ENCODE assay signal across 10 mouse cellular contexts in the genomic region with DNA sequence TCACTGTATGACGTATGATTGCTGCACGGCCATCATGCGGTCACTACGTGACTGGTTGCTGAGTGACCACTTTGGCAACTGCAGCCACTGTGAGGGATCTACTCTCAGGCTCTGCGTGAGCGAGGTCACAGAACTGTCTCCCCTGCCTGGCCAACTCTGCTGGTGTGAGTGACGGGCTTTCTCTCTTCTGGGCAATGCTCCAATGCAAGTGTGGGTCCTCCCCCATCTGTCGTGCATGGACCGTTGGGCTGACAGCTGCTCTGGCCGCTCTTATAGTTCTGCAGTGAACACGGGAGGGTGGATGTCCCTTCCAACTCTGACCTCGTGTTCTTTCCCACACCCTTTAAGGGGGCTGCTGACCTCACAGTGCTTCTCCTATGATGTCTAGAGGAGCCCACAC. TPM values are rescaled to one million over a fixed set of nuclear protein-coding genes. Genes with fewer than 3 reads are reported as not detected.
DNase-seq lines count a peak whose midpoint lies in the region; ATAC-seq lines count a peak whose summit lies in the region.
"Had no signal": no experiment of that assay in that cellular context is flagged by ENCODE, and none has a peak within 500 bp of the region (broad histone marks: within the 10 kb centered on the region; RNA-seq: fewer than 3 reads in every experiment).

No protein-coding gene starts in this region.

- peak overlapping the region; percentile 49 for H3K4me2 ChIP-seq in heart, embryonic 16.5 days (ENCODE audit: low read depth, low read length)
- no peak overlapping the region for H3K4me2 ChIP-seq in limb, embryonic 15.5 days
- H3K4me2 ChIP-seq in neural tube, embryonic 14.5 days (ENCODE audit: low read depth, low read length) = no peak overlapping the region

- H3K27ac ChIP-seq in brown adipose tissue, adult 24 weeks (replicated peaks; ENCODE audit: low read depth, low read length) = peak overlapping the region; percentile 99
- H3K27ac ChIP-seq in heart, embryonic 16.5 days (ENCODE audit: low read length) = peak overlapping the region; percentile 84
- peak overlapping the region; percentile 71 for H3K27ac ChIP-seq in limb, embryonic 15.5 days
- peak overlapping the region; percentile 28; the same call in 1 of the 2 replicates for H3K27ac ChIP-seq in neural tube, embryonic 14.5 days (ENCODE audit: low read depth, low read length)
- H3K27ac ChIP-seq: embryonic facial prominence, embryonic 12.5 days; liver, embryonic 14.5 days had no signal

- no peak overlapping the region for H3K4me3 ChIP-seq in brown adipose tissue, adult 24 weeks (ENCODE audit: insufficient read depth, low read depth, low read length)
- H3K4me3 ChIP-seq in heart, embryonic 16.5 days (ENCODE audit: low read length) = 0 out of 2 replicates have a peak overlapping the region, but pooled peaks have one; percentile 7
- no peak overlapping the region for H3K4me3 ChIP-seq in limb, embryonic 15.5 days
- no peak overlapping the region for H3K4me3 ChIP-seq in neural tube, embryonic 14.5 days (ENCODE audit: low read depth, low read length)
- H3K4me3 ChIP-seq: embryonic facial prominence, embryonic 12.5 days had no signal

- ATAC-seq in frontal cortex, adult (ENCODE audit: low TSS enrichment) = 0 out of 2 replicates have a peak, but pooled peaks have one; percentile 23
- ATAC-seq in heart, embryonic 16.5 days (replicated peaks; ENCODE audit: extremely low read depth, insufficient read depth, low FRiP score) = peak; percentile 50
- peak; percentile 24; the same call in 1 of the 2 replicates for ATAC-seq in limb, embryonic 15.5 days (ENCODE audit: insufficient number of reproducible peaks, low FRiP score, low TSS enrichment, low read depth)
- peak; percentile 40; the same call in 1 of the 2 replicates for ATAC-seq in neural tube, embryonic 14.5 days (ENCODE audit: low read depth)
- ATAC-seq in CD4-positive, CD25-positive, alpha-beta regulatory T cell, adult 4 months = no peak

- H3K36me3 ChIP-seq in heart, embryonic 16.5 days (ENCODE audit: control insufficient read depth, insufficient read depth) = no peaks in the 10 kb centered on the region
- no peaks in the 10 kb centered on the region for H3K36me3 ChIP-seq in limb, embryonic 15.5 days
- no peaks in the 10 kb centered on the region for H3K36me3 ChIP-seq in neural tube, embryonic 14.5 days (ENCODE audit: control insufficient read depth, insufficient read depth, low read length)
- H3K36me3 ChIP-seq: embryonic facial prominence, embryonic 12.5 days had no signal

- WGBS in heart, embryonic 16.5 days = 22% methylated on average over 12 of the region's 12 CpGs
- WGBS in limb, embryonic 15.5 days = 59% methylated on average over 12 of the region's 12 CpGs
- WGBS in neural tube, embryonic 14.5 days = 47% methylated on average over 12 of the region's 12 CpGs

- H3K9me3 ChIP-seq in heart, embryonic 16.5 days (replicated peaks; ENCODE audit: control insufficient read depth, low read length) = no peaks in the 10 kb centered on the region
- H3K9me3 ChIP-seq in limb, embryonic 15.5 days = no peaks in the 10 kb centered on the region
- H3K9me3 ChIP-seq in neural tube, embryonic 14.5 days (ENCODE audit: control insufficient read depth, low read length) = no peaks in the 10 kb centered on the region
- H3K9me3 ChIP-seq: embryonic facial prominence, embryonic 12.5 days had no signal

- no peak for DNase-seq in frontal cortex, postnatal 25 days (ENCODE audit: low spot score in 2 of 2)
- no peak for DNase-seq in thymus, postnatal 4 days

- H3K9ac ChIP-seq in heart, embryonic 16.5 days (ENCODE audit: low read length) = peak overlapping the region; percentile 45; the same call in 1 of the 2 replicates
- no peak overlapping the region for H3K9ac ChIP-seq in limb, embryonic 15.5 days
- H3K9ac ChIP-seq in neural tube, embryonic 14.5 days (replicated peaks; ENCODE audit: low read depth, low read length) = no peak overlapping the region
- H3K9ac ChIP-seq: embryonic facial prominence, embryonic 12.5 days; liver, embryonic 14.5 days had no signal

- no peaks in the 10 kb centered on the region for H3K27me3 ChIP-seq in heart, embryonic 16.5 days (ENCODE audit: control insufficient read depth, insufficient read depth, low read length)
- H3K27me3 ChIP-seq in limb, embryonic 15.5 days = no peaks in the 10 kb centered on the region
- no peaks in the 10 kb centered on the region for H3K27me3 ChIP-seq in neural tube, embryonic 14.5 days (ENCODE audit: control insufficient read depth, insufficient read depth, low read length)
- H3K27me3 ChIP-seq: embryonic facial prominence, embryonic 12.5 days had no signal

- H3K4me1 ChIP-seq in brown adipose tissue, adult 24 weeks (ENCODE audit: control insufficient read depth, insufficient read depth, insufficient read length, low read length) = peaks cover 36% of the 10 kb centered on the region
- H3K4me1 ChIP-seq in heart, embryonic 16.5 days (ENCODE audit: control insufficient read depth, insufficient read depth, low read length) = peaks cover 44% of the 10 kb centered on the region
- peaks cover 21% of the 10 kb centered on the region for H3K4me1 ChIP-seq in limb, embryonic 15.5 days
- H3K4me1 ChIP-seq in neural tube, embryonic 14.5 days (ENCODE audit: control insufficient read depth, insufficient read depth, low read length) = 0 out of 2 replicates have a peak, but pooled peaks cover 3% of the 10 kb centered on the region

RNA-seq across cellular contexts. Expression of a gene that starts 6.4 kb away (rescaled TPM):
- 75.5 and 80.4 TPM in 2 replicates for polyA plus RNA-seq in brown adipose tissue, adult 24 weeks (2012; ENCODE audit: insufficient read depth, insufficient read length, missing spikeins)
- polyA plus RNA-seq in heart, embryonic 16.5 days (2015; fragmentation: Nextera tagmentation; extraction: Ambion mirVana) = 188 and 216 TPM in 2 replicates
- polyA plus RNA-seq in limb, embryonic 15.5 days (2015; fragmentation: Nextera tagmentation; extraction: Ambion mirVana) = 107 and 122 TPM in 2 replicates
- polyA plus RNA-seq in neural tube, embryonic 14.5 days (2014; fragmentation: Nextera tagmentation; extraction: Ambion mirVana) = 37.4 and 64.3 TPM in 2 replicates
- polyA plus RNA-seq in CD4-positive, CD25-positive, alpha-beta regulatory T cell, adult 4 months (2017; shearing (Covaris generic)) = not detected

RNA-seq across cellular contexts. Expression of a gene that starts 13.0 kb away (rescaled TPM):
- not detected in 2 replicates for polyA plus RNA-seq in brown adipose tissue, adult 24 weeks (2012; ENCODE audit: insufficient read depth, insufficient read length, missing spikeins)
- not detected in 2 replicates for polyA plus RNA-seq in heart, embryonic 16.5 days (2015; fragmentation: Nextera tagmentation; extraction: Ambion mirVana)
- 0.24 TPM in 1 of 2 replicates, not detected in the other for polyA plus RNA-seq in limb, embryonic 15.5 days (2015; fragmentation: Nextera tagmentation; extraction: Ambion mirVana)
- not detected in 2 replicates for polyA plus RNA-seq in neural tube, embryonic 14.5 days (2014; fragmentation: Nextera tagmentation; extraction: Ambion mirVana)
- not detected for polyA plus RNA-seq in CD4-positive, CD25-positive, alpha-beta regulatory T cell, adult 4 months (2017; shearing (Covaris generic))
- polyA plus RNA-seq: embryonic facial prominence, embryonic 12.5 days; liver, embryonic 14.5 days had no signal

RNA-seq across cellular contexts. Expression of a gene that starts 30.8 kb away (rescaled TPM):
- 2,029 and 2,407 TPM in 2 replicates for polyA plus RNA-seq in brown adipose tissue, adult 24 weeks (2012; ENCODE audit: insufficient read depth, insufficient read length, missing spikeins)
- 25.9 and 28.5 TPM in 2 replicates for polyA plus RNA-seq in heart, embryonic 16.5 days (2015; fragmentation: Nextera tagmentation; extraction: Ambion mirVana)
- 31.5 and 36.3 TPM in 2 replicates for polyA plus RNA-seq in limb, embryonic 15.5 days (2015; fragmentation: Nextera tagmentation; extraction: Ambion mirVana)
- polyA plus RNA-seq in neural tube, embryonic 14.5 days (2014; fragmentation: Nextera tagmentation; extraction: Ambion mirVana) = 2.7 and 4.1 TPM in 2 replicates
- polyA plus RNA-seq in CD4-positive, CD25-positive, alpha-beta regulatory T cell, adult 4 months (2017; shearing (Covaris generic)) = 1 to 10 TPM; 5.8 to 7.7 TPM

RNA-seq across cellular contexts. Expression of a gene that starts 54.9 kb away (rescaled TPM):
- 24.4 and 49.4 TPM in 2 replicates for polyA plus RNA-seq in brown adipose tissue, adult 24 weeks (2012; ENCODE audit: insufficient read depth, insufficient read length, missing spikeins)
- polyA plus RNA-seq in heart, embryonic 16.5 days (2015; fragmentation: Nextera tagmentation; extraction: Ambion mirVana) = 12.5 and 15.8 TPM in 2 replicates
- 32.0 and 42.8 TPM in 2 replicates for polyA plus RNA-seq in limb, embryonic 15.5 days (2015; fragmentation: Nextera tagmentation; extraction: Ambion mirVana)
- polyA plus RNA-seq in neural tube, embryonic 14.5 days (2014; fragmentation: Nextera tagmentation; extraction: Ambion mirVana) = 123 and 139 TPM in 2 replicates
- polyA plus RNA-seq in CD4-positive, CD25-positive, alpha-beta regulatory T cell, adult 4 months (2017; shearing (Covaris generic)) = 1 to 10 TPM; 1.5 to 2.6 TPM

RNA-seq across cellular contexts. Expression of a gene that starts 56.9 kb away (rescaled TPM):
- 5.6 and 8.9 TPM in 2 replicates for polyA plus RNA-seq in brown adipose tissue, adult 24 weeks (2012; ENCODE audit: insufficient read depth, insufficient read length, missing spikeins)
- polyA plus RNA-seq in heart, embryonic 16.5 days (2015; fragmentation: Nextera tagmentation; extraction: Ambion mirVana) = 17.9 and 21.8 TPM in 2 replicates
- 23.1 and 24.3 TPM in 2 replicates for polyA plus RNA-seq in limb, embryonic 15.5 days (2015; fragmentation: Nextera tagmentation; extraction: Ambion mirVana)
- polyA plus RNA-seq in neural tube, embryonic 14.5 days (2014; fragmentation: Nextera tagmentation; extraction: Ambion mirVana) = 20.8 and 26.6 TPM in 2 replicates
- 10 to 100 TPM; 21.9 to 33.0 TPM for polyA plus RNA-seq in CD4-positive, CD25-positive, alpha-beta regulatory T cell, adult 4 months (2017; shearing (Covaris generic))

Comparison
In these comparisons a context has a peak if more than half of its experiments do, and no peak if none do; other contexts are left out.
1. H3K27ac ChIP-seq: peak in every context shown above with its lines; median percentile 99 in brown adipose tissue, adult 24 weeks; 84 in heart, embryonic 16.5 days; 71 in limb, embryonic 15.5 days; 28 in neural tube, embryonic 14.5 days.
2. RNA of a gene that starts 6.4 kb away (polyA plus RNA-seq): 188 to 216 TPM in heart, embryonic 16.5 days, 107 to 122 TPM in limb, embryonic 15.5 days, 75.5 to 80.4 TPM in brown adipose tissue, adult 24 weeks and 37.4 to 64.3 TPM in neural tube, embryonic 14.5 days; not detected in CD4-positive, CD25-positive, alpha-beta regulatory T cell, adult 4 months; every median in the first group is over 10 times any median in the second.
3. RNA of a gene that starts 30.8 kb away (polyA plus RNA-seq): 2,029 to 2,407 TPM in brown adipose tissue, adult 24 weeks; 31.5 to 36.3 TPM in limb, embryonic 15.5 days, 25.9 to 28.5 TPM in heart, embryonic 16.5 days, 5.8 to 7.7 TPM in CD4-positive, CD25-positive, alpha-beta regulatory T cell, adult 4 months and 2.7 to 4.1 TPM in neural tube, embryonic 14.5 days; every median in the first group is over 10 times any median in the second.